Mouse (Mus musculus) spleen, embryonic (tissue): ENCODE data around the gene Fzd4.

Source experiments
- CTCF ChIA-PET: fragments of 350-600 bp; sonication (Branson Sonifier 250); formaldehyde crosslinking; loops from one replicate; lab custom pipeline; 2022; lab: Charles Lee

The Fzd4 gene

GRCm38 (mm10) chr7:89404081-89404733 lies at the start of gene Fzd4, which contains the start of gene Tmem135:
Fzd4 (plus strand) TSS chr7:89404355.
Tmem135 (minus strand) TSS chr7:89404222.
- CTCF ChIA-PET, result no interaction called here

DNA sequence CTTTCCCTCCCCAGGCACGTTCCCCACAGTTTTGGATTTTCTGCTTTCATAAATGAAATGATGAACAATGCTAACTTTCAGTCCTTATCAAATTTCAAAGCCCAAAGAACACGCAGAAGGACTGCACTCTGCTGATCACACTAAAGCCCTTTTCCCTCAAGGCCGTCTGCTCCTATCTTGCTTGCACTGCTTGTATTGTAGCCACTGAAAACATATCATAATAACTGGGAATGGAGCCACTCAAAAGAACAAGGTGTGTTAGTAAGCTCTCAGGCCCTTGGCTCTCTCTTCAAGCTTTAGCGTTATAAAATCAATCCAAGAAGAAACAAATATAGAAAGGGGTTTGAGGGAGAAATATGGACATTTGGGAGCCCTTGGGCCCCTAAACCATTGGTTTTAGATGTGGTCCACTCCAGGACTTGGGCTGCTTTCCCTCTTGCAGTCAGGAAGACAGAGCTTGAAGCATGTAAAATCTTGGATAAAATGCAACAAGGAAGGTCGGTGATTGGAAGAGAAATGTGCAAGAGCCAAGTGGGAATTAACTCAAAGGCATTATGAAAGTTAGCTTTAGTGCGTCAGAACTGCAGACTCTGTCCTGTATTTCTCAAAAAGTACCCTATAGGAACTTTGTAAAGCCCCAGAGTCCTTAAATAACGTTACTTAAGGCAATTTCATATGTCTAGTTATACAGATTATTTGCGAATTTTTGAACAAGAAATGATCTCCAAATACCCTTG lies 48.5 kb upstream of the Fzd4 start:
- CTCF ChIA-PET, result no interaction called here

GRCm38 (mm10) chr7:89356307-89356706 lies 47.8 kb upstream of the Fzd4 start:
- CTCF ChIA-PET, result interaction anchor here (0.7 kb wide), 1 partner anchor 1132 kb away, joined by 4 read pairs; no protein-coding TSS in a partner anchor

DNA sequence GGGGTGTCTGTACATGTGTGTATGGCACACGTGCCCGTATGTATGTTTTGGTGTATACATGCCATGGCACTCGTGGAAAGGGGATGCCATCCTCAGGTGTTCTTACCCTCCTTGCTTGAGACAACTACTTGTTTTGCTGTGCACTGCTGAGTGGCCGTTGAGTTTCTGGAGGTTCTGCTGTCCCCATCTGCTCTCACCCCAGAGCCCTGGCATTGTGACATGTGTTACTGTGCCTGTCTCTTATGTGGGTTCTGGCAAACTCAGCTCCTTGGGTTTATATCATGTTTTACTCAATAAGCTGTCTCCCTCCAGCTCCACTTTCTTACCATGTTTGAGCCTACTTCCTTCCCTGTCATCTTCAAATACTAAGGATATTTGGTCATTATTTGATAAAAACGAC lies 40.2 kb upstream of the Fzd4 start:
- CTCF ChIA-PET, result no interaction called here

DNA sequence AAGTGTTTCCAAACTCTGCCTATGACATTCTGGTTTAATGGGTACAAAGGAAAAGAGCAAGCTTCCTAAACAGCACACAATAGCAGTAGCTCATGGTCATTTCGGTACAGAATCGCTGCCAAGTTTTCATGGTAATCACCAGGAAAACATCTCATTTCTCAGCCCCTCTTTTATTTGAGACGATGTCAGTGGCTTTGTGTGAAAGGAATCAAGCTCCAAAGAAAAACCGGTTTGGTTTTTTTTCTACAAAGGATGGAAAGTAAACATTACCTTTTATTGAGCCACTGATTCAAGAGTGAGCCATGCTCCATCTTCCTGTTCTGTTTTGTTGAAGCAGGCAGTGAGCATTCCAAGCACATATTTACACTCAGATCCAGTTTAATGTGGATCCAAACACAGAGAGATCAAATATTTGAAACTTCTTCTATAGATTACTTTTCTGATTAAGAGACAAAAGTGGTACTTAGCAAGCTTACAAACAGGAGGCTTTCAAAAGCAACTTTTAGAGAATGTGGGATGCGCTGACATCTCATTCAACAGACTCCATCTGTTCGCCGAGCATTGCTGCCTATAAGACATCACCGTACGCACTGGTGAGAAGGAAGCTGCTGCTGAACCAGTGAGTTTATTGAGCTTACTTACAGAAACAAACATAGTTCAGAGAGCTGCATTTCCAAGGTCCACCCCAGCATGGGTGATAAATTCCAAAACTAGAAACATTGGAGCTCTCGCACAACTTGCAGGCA lies 38.8 kb upstream of the Fzd4 start:
- CTCF ChIA-PET, result no interaction called here

DNA sequence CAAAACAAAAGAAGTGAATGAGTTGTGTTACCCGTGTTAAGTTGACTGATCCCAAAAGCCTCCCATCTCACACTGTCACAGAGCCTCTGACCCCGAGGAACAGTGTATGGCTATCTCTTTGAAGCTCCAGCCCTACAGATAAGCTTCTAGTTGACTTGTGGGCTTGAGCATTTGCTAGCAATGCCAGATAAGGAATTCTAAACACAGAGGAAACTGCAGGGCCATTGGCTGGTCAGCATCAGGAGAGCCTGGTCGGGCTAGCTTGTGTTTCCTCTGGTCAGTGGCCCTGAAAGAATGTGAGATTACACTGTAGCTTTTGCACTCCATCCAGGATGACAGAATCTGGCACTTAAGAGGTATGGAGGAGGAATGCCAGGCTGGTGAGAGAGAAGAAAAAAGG lies 36.5 kb upstream of the Fzd4 start:
- CTCF ChIA-PET, result interaction anchor here (1.2 kb wide), 1 partner anchor 10 kb away, joined by 3 read pairs; no protein-coding TSS in a partner anchor

- CTCF ChIA-PET, result no interaction called here
Observed at GRCm38 (mm10) chr7:89370086-89370485, 34.1 kb upstream of the Fzd4 start.

- CTCF ChIA-PET, result no interaction called here
Observed at GRCm38 (mm10) chr7:89370917-89371316, 33.2 kb upstream of the Fzd4 start.

- CTCF ChIA-PET, result no interaction called here
Observed at GRCm38 (mm10) chr7:89371623-89372295, 32.4 kb upstream of the Fzd4 start.

GRCm38 (mm10) chr7:89380935-89381705 lies 23.0 kb upstream of the Fzd4 start:
- CTCF ChIA-PET, result no interaction called here

GRCm38 (mm10) chr7:89382892-89383291 lies 21.3 kb upstream of the Fzd4 start:
- CTCF ChIA-PET, result no interaction called here

GRCm38 (mm10) chr7:89388981-89389380 lies 15.2 kb upstream of the Fzd4 start:
- CTCF ChIA-PET, result no interaction called here

- CTCF ChIA-PET, result no interaction called here
Observed at GRCm38 (mm10) chr7:89390660-89391059, 13.5 kb upstream of the Fzd4 start.

DNA sequence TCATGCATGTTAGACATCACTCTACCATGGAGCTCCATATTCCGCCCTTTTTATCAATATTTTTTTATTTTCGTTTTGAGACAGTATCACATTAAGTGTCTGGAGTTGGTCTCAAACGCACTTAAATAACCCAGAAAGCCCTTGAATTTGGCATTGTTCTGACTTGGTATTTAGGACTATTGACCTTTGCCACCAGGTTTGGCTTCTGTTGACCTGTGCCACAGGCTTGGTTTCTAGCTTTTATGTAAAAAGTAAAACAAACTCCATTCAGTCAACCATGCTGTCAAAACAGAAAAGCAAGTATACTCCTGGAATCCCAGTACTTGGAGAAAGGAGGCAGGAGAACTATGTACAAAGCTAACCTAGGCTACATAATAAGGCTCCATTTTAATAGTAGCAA lies 12.9 kb upstream of the Fzd4 start:
- CTCF ChIA-PET, result no interaction called here

DNA sequence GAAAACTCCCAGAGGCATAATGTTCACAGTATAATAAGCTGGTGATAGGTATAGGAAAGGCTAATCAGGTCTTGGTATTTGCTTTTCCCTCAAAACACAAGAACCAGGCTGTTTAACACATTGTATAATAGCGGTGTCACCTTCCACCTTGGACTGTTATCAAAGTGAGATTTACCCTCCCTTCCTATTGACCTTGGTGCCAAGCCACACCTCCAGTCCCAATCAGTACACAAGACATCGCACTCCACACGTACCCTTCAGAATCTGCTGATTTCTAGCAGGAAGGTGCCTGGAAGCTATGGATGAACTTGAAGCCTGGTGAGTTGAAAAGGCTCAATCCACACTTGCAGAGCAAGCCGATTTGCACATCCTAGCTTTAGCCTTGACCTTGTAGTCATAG lies 12.3 kb upstream of the Fzd4 start:
- CTCF ChIA-PET, result no interaction called here

- CTCF ChIA-PET, result interaction anchor here (1.4 kb wide), 1 partner anchor 10 kb away, joined by 12 read pairs; no protein-coding TSS in a partner anchor
Observed at GRCm38 (mm10) chr7:89392388-89392787, 11.8 kb upstream of the Fzd4 start.

DNA sequence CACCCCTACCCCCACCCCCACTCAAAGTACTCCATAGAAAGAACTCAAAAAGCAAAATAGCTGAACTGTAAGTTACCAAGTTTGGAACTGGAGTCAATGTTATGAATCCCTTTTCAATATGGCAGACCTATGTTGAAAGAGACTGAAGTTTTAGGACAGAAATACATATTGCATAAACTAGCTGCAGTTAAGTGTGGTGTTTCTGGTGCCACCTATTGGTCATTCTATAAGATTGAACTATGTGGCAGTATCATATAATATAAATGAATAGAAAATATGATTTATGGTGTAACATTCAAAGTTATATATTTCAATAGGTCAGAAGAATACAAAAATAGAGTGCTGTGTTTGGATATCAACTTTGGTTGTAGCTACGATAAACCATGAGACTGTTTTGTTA lies 11.3 kb upstream of the Fzd4 start:
- CTCF ChIA-PET, result interaction anchor here (1.4 kb wide), 1 partner anchor 9 kb away, joined by 12 read pairs; no protein-coding TSS in a partner anchor

GRCm38 (mm10) chr7:89395399-89395798 lies 8.8 kb upstream of the Fzd4 start:
- CTCF ChIA-PET, result no interaction called here

GRCm38 (mm10) chr7:89396386-89396785 lies 7.8 kb upstream of the Fzd4 start:
- CTCF ChIA-PET, result no interaction called here

DNA sequence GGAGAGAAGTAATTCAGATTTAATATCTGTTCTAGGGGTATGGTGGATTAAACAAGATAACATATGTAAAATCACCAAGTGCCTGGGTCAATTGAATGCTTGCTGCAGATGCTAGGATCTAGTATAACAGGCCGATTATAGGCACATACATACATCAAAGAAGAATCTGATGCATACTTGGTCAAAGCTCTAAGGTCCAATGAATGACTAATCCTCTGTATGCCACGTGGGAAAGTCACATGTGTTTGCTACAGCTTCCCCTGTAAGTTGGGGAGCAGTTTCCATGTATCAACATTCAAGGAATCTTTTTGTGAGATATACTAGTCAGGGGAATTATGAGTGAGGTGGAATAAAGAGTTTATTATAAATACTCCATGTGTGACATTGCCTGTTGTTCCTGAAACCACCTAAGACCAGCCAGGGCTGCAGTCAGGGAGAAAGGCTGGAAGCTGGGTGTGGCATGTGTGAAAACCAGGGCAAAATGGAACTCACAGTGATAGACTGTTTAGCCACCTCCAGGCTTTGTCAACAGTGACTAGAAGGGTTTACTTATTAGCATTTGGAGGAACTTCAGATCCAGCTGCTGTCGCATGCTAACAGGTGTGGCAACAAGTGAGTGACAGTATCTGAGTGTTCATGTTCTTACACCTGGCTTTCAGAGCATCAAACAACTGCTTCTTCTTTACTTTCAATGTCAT lies 6.2 kb upstream of the Fzd4 start:
- CTCF ChIA-PET, result no interaction called here
